Mouse (Mus musculus): Measurements from ENCODE around the gene Mlec.

- TF ChIP-seq CTCF (IDR thresholded peaks at IDR 0.05; ENCODE audit: low read depth, low read length) (no peak), POLR2A (IDR thresholded peaks at IDR 0.05; ENCODE audit: borderline replicate concordance, low read depth, low read length) (no peak)
These were observed 7.0 kb downstream of the Mlec start for GRCm38 (mm10) chr5:115150991-115151390.

Measured in bone marrow macrophage, adult 2 months (primary cell).